Mouse (Mus musculus): ENCODE measurements at regions not wholly inside any gene's neighbourhood (a gene's known extent, or its start where the extent isn't known, plus 50 kb on each side); places are given as distances from the start of the nearest gene placed in this dataset.

GRCm38 (mm10) chr9:12380029-12380428 is 865.6 kb downstream of the Jrkl start:
- Histone ChIP-seq H3K4me3 (ENCODE audit: low read length) (no peak overlapping the region), H3K27me3 (ENCODE audit: control insufficient read depth, insufficient read depth, low read length) (no peaks in the 10 kb centered on the region), H3K4me1 (ENCODE audit: control insufficient read depth, insufficient read depth, low read length) (peaks cover 2% of the 10 kb centered on the region; the same call in 1 of the 2 replicates), H3K4me2 (ENCODE audit: low read depth, low read length) (no peak overlapping the region), H3K27ac (ENCODE audit: low read length) (no peak overlapping the region), H3K9ac (ENCODE audit: low read length) (no peak overlapping the region), H3K36me3 (ENCODE audit: control insufficient read depth, insufficient read depth) (no peaks in the 10 kb centered on the region), H3K9me3 (replicated peaks; ENCODE audit: control insufficient read depth, low read length) (no peaks in the 10 kb centered on the region)
- 26% methylated on average over 2 of the region's 2 CpGs for WGBS
- peak; percentile 80 for ATAC-seq (replicated peaks; ENCODE audit: extremely low read depth, insufficient read depth, low FRiP score)

GRCm38 (mm10) chr9:12344296-12344695 is 901.3 kb downstream of the Jrkl start:
- H3K27ac ChIP-seq (ENCODE audit: low read length), result no peak overlapping the region
- ATAC-seq (replicated peaks; ENCODE audit: extremely low read depth, insufficient read depth, low FRiP score), result no peak
- no peaks in the 10 kb centered on the region for H3K9me3 ChIP-seq (replicated peaks; ENCODE audit: control insufficient read depth, low read length)
- no peak overlapping the region for H3K9ac ChIP-seq (ENCODE audit: low read length)
- H3K4me1 ChIP-seq (ENCODE audit: control insufficient read depth, insufficient read depth, low read length), result no peaks in the 10 kb centered on the region
- no peak overlapping the region for H3K4me2 ChIP-seq (ENCODE audit: low read depth, low read length)
- no peak overlapping the region for H3K4me3 ChIP-seq (ENCODE audit: low read length)
- WGBS, result 69% methylated on average over 2 of the region's 2 CpGs
- H3K27me3 ChIP-seq (ENCODE audit: control insufficient read depth, insufficient read depth, low read length), result no peaks in the 10 kb centered on the region
- H3K36me3 ChIP-seq (ENCODE audit: control insufficient read depth, insufficient read depth), result no peaks in the 10 kb centered on the region

GRCm38 (mm10) chr9:12341453-12341852 is 904.2 kb downstream of the Jrkl start:
- ATAC-seq (replicated peaks; ENCODE audit: extremely low read depth, insufficient read depth, low FRiP score), result no peak
- Histone ChIP-seq H3K4me2 (ENCODE audit: low read depth, low read length) (no peak overlapping the region), H3K36me3 (ENCODE audit: control insufficient read depth, insufficient read depth) (no peaks in the 10 kb centered on the region), H3K4me3 (ENCODE audit: low read length) (no peak overlapping the region), H3K9ac (ENCODE audit: low read length) (no peak overlapping the region), H3K27me3 (ENCODE audit: control insufficient read depth, insufficient read depth, low read length) (no peaks in the 10 kb centered on the region), H3K27ac (ENCODE audit: low read length) (no peak overlapping the region), H3K9me3 (replicated peaks; ENCODE audit: control insufficient read depth, low read length) (no peaks in the 10 kb centered on the region), H3K4me1 (ENCODE audit: control insufficient read depth, insufficient read depth, low read length) (no peaks in the 10 kb centered on the region)
- WGBS, result 79% methylated on average over 4 of the region's 4 CpGs

- 73% methylated on average over 4 of the region's 4 CpGs for WGBS
- no peak overlapping the region for H3K27ac ChIP-seq (ENCODE audit: low read length)
- H3K27me3 ChIP-seq (ENCODE audit: control insufficient read depth, insufficient read depth, low read length), result no peaks in the 10 kb centered on the region
- no peaks in the 10 kb centered on the region; the same call in 1 of the 2 replicates for H3K9me3 ChIP-seq (replicated peaks; ENCODE audit: control insufficient read depth, low read length)
- H3K4me3 ChIP-seq (ENCODE audit: low read length), result no peak overlapping the region
- H3K4me1 ChIP-seq (ENCODE audit: control insufficient read depth, insufficient read depth, low read length), result no peaks in the 10 kb centered on the region
- no peak overlapping the region for H3K9ac ChIP-seq (ENCODE audit: low read length)
- ATAC-seq (replicated peaks; ENCODE audit: extremely low read depth, insufficient read depth, low FRiP score), result no peak
- no peaks in the 10 kb centered on the region for H3K36me3 ChIP-seq (ENCODE audit: control insufficient read depth, insufficient read depth)
- H3K4me2 ChIP-seq (ENCODE audit: low read depth, low read length), result no peak overlapping the region
Observed at GRCm38 (mm10) chr9:12313517-12314075, 932.0 kb downstream of the Jrkl start.

- no peaks in the 10 kb centered on the region for H3K36me3 ChIP-seq (ENCODE audit: control insufficient read depth, insufficient read depth)
- H3K4me3 ChIP-seq (ENCODE audit: low read length), result no peak overlapping the region
- H3K27me3 ChIP-seq (ENCODE audit: control insufficient read depth, insufficient read depth, low read length), result no peaks in the 10 kb centered on the region
- H3K9me3 ChIP-seq (replicated peaks; ENCODE audit: control insufficient read depth, low read length), result no peaks in the 10 kb centered on the region; the same call in 1 of the 2 replicates
- H3K4me2 ChIP-seq (ENCODE audit: low read depth, low read length), result no peak overlapping the region
- H3K9ac ChIP-seq (ENCODE audit: low read length), result no peak overlapping the region
- ATAC-seq (replicated peaks; ENCODE audit: extremely low read depth, insufficient read depth, low FRiP score), result no peak
- no peaks in the 10 kb centered on the region for H3K4me1 ChIP-seq (ENCODE audit: control insufficient read depth, insufficient read depth, low read length)
- no peak overlapping the region for H3K27ac ChIP-seq (ENCODE audit: low read length)
- WGBS, result 48% methylated on average over 1 of the region's 1 CpGs
Observed at GRCm38 (mm10) chr9:12313027-12313426, 932.6 kb downstream of the Jrkl start.
